Mouse (Mus musculus) embryo, embryonic 10 days (tissue): Measurements from ENCODE around the gene Ube3c.
"Not testable (repeated sequence)": the region's sequence is repeated elsewhere in the genome, so short reads cannot be mapped to it uniquely, and the experiment has no call there.

ENCODE experiments used
- DNase-seq: peaks from one replicate; pipeline ENCODE4 v3.0.0-alpha.2; 2015; ENCODE audit warnings: low spot score

Ube3c gene

DNA sequence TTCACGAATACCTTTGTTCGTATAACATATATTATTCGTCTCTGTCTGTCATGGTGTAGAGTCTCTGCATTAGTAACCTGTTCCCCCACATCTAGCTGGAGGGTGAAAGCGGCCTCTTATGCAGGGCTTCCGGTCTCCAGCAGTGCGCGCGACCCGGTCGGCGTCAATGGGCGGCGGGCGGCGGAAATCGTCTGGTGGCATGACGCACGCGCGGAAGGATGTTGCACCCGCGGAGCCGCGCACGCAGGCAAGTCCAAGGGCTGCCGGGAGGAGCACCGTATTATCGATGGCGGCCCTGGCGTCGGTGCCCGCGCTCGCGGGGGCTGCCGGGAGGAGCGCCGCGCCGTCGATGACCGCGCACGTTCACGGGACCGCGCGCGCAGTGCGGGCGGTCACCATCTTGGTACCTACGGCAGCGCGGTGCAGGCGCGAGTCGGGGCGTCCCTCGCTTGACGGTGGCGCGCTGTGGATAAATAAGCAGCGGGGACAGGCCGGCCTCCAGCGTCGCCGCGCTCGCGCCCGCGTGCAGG lies at the start of gene Ube3c:
Gene Ube3c (plus strand): TSS at position 395 of the 530 bp plus-strand sequence.
- DNase-seq, result peak; percentile 99

DNA sequence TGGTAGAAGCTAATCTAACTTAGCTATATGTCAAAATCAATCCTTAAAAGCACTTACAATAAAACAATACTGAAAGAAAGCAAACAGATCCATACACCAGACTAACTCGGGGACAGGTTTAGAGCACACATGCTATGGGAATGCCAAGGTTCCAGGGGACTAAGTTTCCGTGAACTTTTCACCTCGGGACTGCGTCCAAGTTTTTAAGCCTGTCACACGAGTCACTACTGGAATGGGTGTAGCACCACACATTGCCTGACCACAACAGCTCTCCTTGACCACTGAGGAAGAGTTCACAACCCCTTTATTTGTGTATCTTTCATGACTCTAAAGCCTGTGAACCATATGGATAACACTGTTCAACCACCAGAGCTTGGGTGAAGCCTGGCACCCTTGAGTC lies 8.9 kb upstream of the Ube3c start:
- DNase-seq, result no peak

GRCm38 (mm10) chr5:29560667-29561066 lies 8.4 kb upstream of the Ube3c start:
- DNase-seq, result no peak

DNA sequence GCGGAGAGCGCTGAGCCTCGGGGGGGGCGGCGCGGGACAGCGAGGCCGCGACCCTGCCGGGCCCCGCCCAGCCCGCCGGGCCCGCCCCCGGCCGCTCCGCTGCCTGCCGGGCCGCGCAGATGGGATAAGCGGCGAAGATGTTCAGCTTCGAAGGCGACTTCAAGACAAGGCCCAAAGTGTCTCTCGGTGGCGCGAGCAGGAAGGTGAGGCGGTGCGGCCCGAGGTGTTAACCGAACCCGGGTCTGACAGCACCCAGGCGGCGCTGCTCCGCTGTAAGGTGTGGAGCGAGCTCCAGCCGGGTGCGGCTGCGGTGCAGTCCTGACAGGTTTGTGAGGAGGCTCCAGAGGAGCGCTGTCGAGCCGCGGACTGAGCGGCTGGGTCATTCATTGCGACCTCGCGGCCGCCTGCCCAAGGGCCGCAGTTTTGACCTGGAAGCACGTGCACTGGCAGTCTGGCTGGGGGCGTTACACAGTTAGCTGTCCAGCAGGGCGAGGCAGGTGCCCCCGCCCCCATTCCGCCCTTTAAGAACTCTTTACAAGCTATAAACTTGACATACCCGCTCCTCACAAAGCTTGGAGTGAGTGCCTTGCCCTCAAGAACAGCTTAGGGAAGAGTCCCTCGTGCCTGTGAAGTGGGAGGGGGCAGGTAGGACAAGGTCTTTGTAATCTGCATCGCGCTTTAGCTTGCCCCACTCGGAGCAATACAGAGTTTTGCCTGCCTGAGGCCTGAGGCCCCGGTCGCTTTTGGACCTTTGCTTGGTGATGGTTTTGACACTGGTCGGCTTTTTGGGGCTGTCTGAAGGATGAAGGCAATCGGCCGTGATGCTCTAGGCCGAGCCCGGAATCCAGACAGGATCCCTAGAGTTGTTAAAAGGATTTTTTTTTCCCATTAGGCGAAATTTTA lies 587 bp downstream of the Ube3c start:
- DNase-seq, result peak; percentile 72

DNA sequence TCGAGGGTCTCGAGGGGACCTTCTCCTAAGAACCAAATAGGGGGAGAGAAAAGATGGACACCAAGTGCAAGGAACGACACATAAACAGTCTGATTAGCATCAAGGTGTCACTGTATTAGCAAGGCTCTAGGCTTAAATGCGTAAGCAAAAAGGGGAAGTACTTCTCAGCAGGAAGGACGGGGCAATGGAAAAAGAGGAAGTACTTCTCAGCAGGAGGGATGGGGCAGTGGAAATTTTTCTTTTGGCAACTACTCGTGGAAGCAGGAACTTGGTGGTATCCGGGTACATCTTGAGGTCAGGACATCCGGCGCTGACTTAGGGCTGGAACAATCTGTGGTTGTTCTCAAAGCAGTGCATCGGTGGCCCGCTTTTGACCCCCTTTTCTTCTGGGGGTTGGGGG lies 5.2 kb downstream of the Ube3c start:
- DNase-seq, result not testable (repeated sequence)

GRCm38 (mm10) chr5:29575085-29575484 lies 6.0 kb downstream of the Ube3c start:
- DNase-seq, result no peak

DNA sequence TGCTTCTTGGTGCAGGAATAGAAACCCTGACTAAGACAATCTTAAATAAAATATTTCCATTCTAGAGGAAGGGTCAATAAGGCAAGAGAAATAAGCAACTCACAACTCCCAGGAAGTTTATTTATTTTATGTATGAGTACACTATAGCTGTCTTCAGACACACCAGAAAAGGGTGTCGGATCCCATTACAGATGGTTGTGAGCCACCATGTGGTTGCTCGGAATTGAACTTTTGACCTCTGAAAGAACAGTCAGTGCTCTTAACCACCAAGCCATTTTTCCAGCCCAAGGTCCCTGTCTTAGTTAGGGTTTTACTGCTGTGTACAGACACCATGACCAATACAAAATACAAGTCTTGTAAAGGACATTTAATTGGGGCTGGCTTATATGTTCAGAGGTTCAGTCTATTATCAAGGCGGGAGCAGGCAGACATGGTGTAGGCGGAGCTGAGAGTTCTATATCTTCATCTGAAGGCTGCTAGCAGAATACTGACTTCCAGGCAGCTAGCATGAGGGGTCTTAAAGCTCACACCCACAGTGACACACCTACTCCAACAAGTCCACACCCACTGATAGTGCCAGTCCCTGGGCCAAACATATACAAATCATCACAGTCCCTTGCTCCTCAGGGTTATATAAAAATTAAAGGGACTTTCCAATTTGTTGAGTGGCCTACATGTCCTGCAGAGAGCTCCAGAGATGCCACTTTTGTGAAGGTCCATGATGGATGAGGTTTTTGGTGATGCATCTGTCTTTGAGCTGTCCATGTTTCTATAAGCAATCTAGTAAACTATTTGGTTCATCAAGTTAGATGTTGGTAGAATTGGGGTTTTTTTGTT lies 9.0 kb downstream of the Ube3c start:
- no peak for DNase-seq

DNA sequence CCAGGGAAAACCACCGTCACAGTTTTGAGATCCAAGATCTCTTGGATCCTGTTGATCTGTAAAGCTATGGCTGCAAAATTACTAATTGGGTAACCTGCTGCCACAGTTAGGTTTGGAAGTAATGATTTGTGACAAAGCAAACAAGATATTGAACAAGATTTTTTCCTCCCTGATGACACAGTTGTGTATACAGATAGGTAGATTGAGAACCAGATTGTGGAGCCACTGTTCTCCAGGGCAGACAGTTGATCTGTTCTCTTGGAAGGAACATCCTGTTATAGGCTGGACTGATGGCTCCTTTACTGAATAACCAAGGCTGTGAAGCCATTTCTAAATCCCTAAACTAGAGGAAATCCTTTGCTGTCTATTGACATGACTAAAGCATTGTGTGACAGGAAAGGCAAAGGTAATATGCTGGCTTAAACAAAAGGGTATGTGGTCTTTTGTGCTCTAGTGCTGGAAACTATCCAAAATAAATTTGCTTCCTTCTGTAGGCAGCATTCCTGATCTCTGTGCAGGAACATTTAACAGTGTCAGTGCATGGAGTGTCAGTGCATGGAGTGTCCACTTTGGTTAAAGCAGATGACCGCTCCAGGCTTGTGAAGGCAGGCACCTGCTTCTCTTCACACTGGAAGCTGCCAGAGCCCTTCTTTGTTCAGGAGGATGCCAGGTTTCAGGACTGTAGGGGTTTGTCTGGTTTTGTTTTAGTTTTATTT lies 15.0 kb downstream of the Ube3c start:
- no peak for DNase-seq

DNA sequence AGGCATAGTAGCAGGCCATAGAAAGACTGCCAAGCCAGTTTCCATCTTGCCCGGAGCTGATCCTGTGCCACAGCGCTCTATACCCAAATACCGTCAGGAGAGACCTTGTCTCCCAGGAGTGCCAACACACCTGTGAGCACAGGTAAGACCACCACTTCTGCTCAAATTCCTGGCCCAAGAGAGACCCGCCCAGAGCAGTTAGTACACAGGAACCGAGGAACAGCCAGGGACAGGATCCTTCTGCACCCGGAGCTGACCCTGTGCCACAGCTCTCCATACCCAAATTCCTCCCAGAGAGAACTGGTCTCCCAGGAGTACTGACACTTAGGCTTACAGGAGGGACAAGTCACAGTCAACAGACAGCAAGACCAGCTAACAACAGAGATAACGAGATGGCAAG lies 23.1 kb downstream of the Ube3c start:
- not testable (repeated sequence) for DNase-seq

DNA sequence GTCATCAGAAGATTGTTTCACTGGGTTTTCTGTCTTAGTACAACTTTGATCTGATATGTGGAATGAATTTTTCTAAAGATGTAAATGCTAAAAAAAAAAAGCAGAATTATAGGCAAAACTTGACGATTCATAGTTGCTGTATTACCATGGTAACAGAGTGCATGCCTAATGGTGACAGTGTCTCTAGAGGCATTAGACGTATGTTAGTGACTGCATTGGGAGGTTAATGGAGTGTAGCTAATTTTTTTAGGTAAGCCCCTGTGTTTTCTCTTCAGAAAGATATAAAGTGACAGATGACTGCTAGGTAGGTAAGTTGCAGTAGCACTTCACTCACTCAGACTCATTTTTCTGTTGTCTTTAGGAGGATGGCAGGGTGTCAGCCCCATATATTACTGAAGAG lies 37.5 kb downstream of the Ube3c start:
- DNase-seq, result no peak

DNA sequence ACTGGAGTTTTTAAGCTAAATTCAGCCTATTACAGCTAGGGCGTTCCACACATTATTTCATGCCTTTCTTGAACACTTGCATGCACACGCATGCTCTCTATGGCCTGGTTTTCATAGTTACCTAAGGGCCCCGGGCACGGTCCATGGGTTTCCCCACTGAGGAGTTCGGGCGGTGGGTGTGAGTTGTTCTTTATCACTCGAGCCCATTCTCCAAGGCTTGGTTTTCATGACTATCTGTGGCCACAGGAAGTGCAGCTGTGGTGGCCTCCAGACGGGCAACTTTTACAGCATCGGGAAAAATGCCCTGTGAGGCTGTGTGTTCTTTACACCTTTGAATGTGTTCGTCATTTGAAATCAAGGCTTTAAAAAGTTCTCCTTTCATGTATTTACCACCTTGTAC lies 56.6 kb downstream of the Ube3c start:
- no peak for DNase-seq

DNA sequence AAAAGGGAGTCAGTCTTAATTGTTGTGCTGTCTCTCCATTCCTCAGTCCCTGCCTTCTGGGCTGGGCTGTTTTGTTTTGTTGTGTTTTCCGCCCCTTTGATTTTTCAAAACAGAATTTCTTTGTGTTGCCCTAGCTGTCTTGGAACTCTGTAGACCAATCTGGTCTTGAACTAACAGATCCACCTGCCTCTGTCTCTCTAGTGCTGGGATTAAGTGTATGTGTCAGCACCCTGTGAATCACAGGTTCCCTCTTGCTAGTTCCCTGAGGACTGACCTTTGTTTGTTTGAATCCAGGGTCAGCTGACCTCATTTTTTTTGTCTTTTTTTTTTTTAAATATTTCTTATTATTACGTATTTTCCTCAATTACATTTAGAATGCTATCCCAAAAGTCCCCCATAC lies 60.9 kb downstream of the Ube3c start:
- DNase-seq, result no peak

GRCm38 (mm10) chr5:29631711-29632110 lies 62.7 kb downstream of the Ube3c start:
- no peak for DNase-seq

- no peak for DNase-seq
Measured at GRCm38 (mm10) chr5:29636298-29636697, 67.3 kb downstream of the Ube3c start.

DNA sequence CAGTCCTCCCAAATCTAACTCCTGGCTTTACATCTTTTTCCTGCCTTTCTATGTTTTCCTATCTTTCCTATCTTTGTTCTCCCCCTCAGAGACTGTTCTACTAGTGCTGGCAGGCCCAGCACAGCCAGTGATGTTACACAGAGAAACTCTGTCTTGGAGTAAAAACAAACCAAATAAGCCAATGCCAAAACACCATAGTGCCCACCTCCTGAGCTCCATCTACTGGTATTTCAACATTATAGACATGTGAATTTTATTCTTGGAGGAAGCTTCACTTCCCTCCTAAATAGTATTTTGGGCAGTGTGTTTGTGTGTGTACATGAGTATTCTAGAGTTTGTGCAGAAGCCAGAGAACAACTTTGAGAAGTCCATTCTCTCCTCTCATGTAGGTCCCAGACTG lies 67.8 kb downstream of the Ube3c start:
- no peak for DNase-seq

DNA sequence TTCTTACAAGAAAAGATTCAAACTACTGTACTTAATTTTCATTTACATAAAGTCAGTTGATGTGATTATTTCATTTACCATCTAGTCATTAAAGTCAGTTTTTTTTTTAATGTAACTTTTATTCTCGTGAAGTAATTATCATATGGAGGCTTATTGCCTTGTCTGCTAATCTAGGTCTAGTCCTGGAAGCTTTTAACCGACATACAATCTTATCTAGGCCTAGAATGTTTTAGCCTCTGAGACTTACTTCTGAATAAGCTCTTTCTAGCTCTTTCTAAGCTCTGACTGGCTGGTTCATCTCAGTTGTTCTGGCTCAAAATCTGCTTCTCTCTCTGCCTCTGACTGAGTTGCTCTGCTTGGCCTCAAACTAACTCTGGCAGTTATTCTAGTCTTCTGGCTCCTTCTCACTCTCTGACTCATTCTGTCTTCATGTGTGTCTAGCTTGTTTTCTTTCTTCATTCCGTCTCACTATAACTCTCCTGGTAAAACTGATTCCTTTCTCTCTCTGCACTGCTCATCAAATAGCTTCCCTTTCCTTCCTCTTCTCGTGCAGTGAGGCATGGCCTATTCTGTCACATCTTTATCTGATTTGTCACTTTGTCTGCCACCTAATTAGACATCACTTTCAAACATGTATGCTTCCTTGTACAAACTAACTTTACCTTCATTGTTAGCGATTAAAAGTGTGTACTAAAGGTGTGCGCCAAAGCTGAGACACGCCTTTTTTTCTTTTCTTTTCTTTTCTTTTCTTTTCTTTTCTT lies 72.3 kb downstream of the Ube3c start:
- DNase-seq, result no peak

- DNase-seq, result no peak
Measured at GRCm38 (mm10) chr5:29651696-29652095, 82.7 kb downstream of the Ube3c start.

DNA sequence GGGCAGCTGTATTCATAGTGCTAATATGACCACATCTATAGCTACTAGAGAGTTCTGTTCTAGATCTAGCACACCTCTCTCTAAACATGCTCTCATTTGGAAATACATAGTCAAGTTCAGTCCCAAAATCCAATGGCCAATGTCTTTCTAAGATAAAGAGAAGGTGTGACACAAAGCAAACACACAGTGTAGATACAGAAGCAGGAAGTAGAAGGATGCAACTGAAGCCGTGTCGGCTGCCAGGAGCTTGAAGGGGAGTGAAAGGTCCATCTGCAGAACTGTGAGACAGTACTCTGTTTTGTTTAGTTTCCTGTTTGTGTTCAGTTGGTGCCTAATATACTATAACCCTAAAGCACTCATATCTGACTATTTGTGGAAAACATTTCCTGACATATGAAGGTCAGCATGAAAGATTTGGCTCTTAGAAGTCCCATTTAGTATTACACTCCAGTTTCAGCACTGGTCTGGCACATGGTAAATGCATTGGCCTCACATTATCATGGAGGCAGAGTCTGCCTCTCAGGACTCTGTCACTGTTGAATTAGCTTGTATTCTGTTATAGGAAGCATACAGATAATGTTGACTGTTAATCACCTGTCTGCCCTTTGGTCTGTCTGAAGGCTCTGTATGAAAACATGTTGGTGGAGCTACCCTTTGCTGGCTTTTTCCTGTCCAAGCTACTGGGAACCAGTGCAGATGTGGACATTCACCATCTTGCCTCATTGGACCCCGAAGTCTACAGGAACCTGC lies 88.7 kb downstream of the Ube3c start:
- DNase-seq, result no peak

- DNase-seq, result not testable (repeated sequence)
Measured at GRCm38 (mm10) chr5:29661246-29661645, 92.2 kb downstream of the Ube3c start.

GRCm38 (mm10) chr5:29665391-29665790 lies 96.3 kb downstream of the Ube3c start:
- no peak for DNase-seq

DNA sequence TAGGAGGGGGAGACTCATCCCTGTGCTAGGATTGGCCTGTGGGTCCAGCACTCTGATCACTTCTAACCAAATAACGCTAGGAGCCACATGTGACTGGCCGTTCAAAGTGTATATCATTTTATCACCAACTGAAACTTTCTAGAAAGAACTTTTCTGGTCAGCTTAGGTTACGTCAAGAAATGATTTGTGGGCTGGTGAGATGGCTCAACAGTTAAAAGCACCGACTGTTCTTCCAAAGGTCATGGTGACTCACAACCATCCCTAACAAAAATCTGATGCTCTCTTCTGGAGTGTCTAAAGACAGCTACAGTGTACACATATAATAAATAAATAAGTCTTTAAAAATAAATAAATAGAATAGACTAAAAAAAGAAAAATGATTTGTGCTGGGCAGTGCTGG lies 103.5 kb downstream of the Ube3c start:
- no peak for DNase-seq
